Mouse (Mus musculus) C2C12 (cell line): ENCODE data around the gene Ifna16.

Experiments used
- CEBPB ChIP-seq: IDR thresholded peaks from one replicate; pipeline ENCODE4 v1.6.1; 2011; ENCODE audit warnings: low read depth, mild to moderate bottlenecking, control low read depth, moderate library complexity
- CTCF ChIP-seq: IDR thresholded peaks from one replicate; pipeline ENCODE4 v1.5.1; 2011; ENCODE audit not compliant: control insufficient read depth, insufficient read depth, insufficient read length
- MAX ChIP-seq: IDR thresholded peaks from one replicate; pipeline ENCODE4 v1.6.1; 2011; ENCODE audit warnings: mild to moderate bottlenecking, control low read depth
- MYOD1 ChIP-seq: IDR thresholded peaks from one replicate; pipeline ENCODE4 v1.6.1; 2011; ENCODE audit warnings: low read depth; ENCODE audit not compliant: control insufficient read depth, insufficient read length
- MYOG ChIP-seq: IDR thresholded peaks from one replicate; pipeline ENCODE4 v1.6.1; 2011; ENCODE audit not compliant: control insufficient read depth, insufficient read length; ENCODE audit errors: extremely low read depth
- USF1 ChIP-seq: IDR thresholded peaks from one replicate; pipeline ENCODE4 v1.6.1; 2011; ENCODE audit warnings: low read depth, mild to moderate bottlenecking, control low read depth, moderate library complexity

GRCm38 (mm10) chr4:88691259-88691658 lies 14.5 kb upstream of the Ifna16 start, which contains the start of gene Ifnab:
- TF ChIP-seq CTCF (no peak), MAX (no peak), CEBPB (no peak), MYOD1 (no peak), USF1 (no peak), MYOG (no peak)
